Mouse (Mus musculus) intestine, embryonic 16.5 days (tissue): ENCODE measurements around the gene Galnt6. TPM values are rescaled to one million over a fixed set of nuclear protein-coding genes. Genes with fewer than 3 reads are reported as not detected.
A peak's percentile ranks its signal among the peaks of the same experiment; 100 is the strongest.

ENCODE experiments used
- ATAC-seq: fragments of 200-750 bp; cut with Nextera tagmentation; 2 replicates; pipeline ENCODE4 v1.8.0; 2017; ENCODE audit warnings: moderate TSS enrichment, moderate library complexity
- H3K27ac ChIP-seq: fragments of 300-500 bp; sonication (generic); 2 replicates; pipeline ENCODE4 v1.5.1; 2014; ENCODE audit warnings: mild to moderate bottlenecking, low read length
- H3K27me3 ChIP-seq: fragments of 300-500 bp; sonication (generic); replicated peaks from 2 replicates; pipeline ENCODE4 v1.6.1; 2014; ENCODE audit warnings: low read length, control low read depth, mixed read lengths; ENCODE audit not compliant: control insufficient read depth, insufficient read depth
- H3K36me3 ChIP-seq: fragments of 300-500 bp; sonication (generic); 2 replicates; pipeline ENCODE4 v1.6.1; 2014; ENCODE audit warnings: low read length, control low read depth; ENCODE audit not compliant: control insufficient read depth, insufficient read depth
- H3K4me1 ChIP-seq: fragments of 300-500 bp; sonication (generic); 2 replicates; pipeline ENCODE4 v1.6.1; 2014; ENCODE audit warnings: low read length, control low read depth, mixed read lengths; ENCODE audit not compliant: control insufficient read depth, insufficient read depth
- H3K4me2 ChIP-seq: fragments of 300-500 bp; sonication (generic); 2 replicates; pipeline ENCODE4 v1.6.1; 2014; ENCODE audit warnings: low read depth, low read length, control low read depth
- H3K4me3 ChIP-seq: fragments of 300-500 bp; sonication (generic); 2 replicates; pipeline ENCODE4 v1.5.1; 2014; ENCODE audit warnings: mild to moderate bottlenecking, low read length
- H3K9ac ChIP-seq: fragments of 300-500 bp; sonication (generic); 2 replicates; pipeline ENCODE4 v1.6.1; 2014; ENCODE audit warnings: low read depth, low read length
- H3K9me3 ChIP-seq: fragments of 300-500 bp; sonication (generic); 2 replicates; pipeline ENCODE4 v1.6.1; 2016; ENCODE audit warnings: low read length, control low read depth; ENCODE audit not compliant: control insufficient read depth
- WGBS: fragments of 180-500 bp; shearing (Covaris S2); extraction: QIAGEN DNeasy Blood & Tissue Kit; methylation state at CpG from one replicate; pipeline ENCODE4 v1.1.7; 2014; 5-methylcytosine and 5-hydroxymethylcytosine counted together
- polyA plus RNA-seq: library from polyadenylated mRNA; unstranded; fragments of >200 nt; fragmentation: Nextera tagmentation; extraction: Ambion mirVana; gene quantifications from 2 replicates; pipeline ENCODE4 v1.2.1, GENCODE M21; 2015

Galnt6 gene
- polyA plus RNA-seq, 1 experiment from 2014 or later, result 7.6 TPM

GRCm38 (mm10) chr15:100755881-100756624 lies 26.9 kb upstream of the Galnt6 start:
- no peak overlapping the region; the same call in 1 of the 2 replicates for H3K4me2 ChIP-seq

GRCm38 (mm10) chr15:100755498-100755859 lies 26.3 kb upstream of the Galnt6 start:
- no peaks in the 10 kb centered on the region for H3K36me3 ChIP-seq
- H3K4me2 ChIP-seq, result peak overlapping the region; percentile 52
- WGBS, result 21% methylated on average over 8 of the region's 8 CpGs
- no peaks in the 10 kb centered on the region for H3K27me3 ChIP-seq
- ATAC-seq, result peak; percentile 22; the same call in 1 of the 2 replicates
- no peak overlapping the region for H3K4me3 ChIP-seq
- H3K4me1 ChIP-seq, result peaks cover 16% of the 10 kb centered on the region
- peak overlapping the region; percentile 83 for H3K27ac ChIP-seq
- H3K9ac ChIP-seq, result no peak overlapping the region; the same call in 1 of the 2 replicates
- no peaks in the 10 kb centered on the region for H3K9me3 ChIP-seq

More at GRCm38 (mm10) chr15:100755881-100756624, 26.9 kb upstream of the Galnt6 start:
- no peak overlapping the region for H3K9ac ChIP-seq
- no peak for ATAC-seq
- 51% methylated on average over 3 of the region's 3 CpGs for WGBS
- H3K27me3 ChIP-seq, result no peaks in the 10 kb centered on the region
- no peaks in the 10 kb centered on the region for H3K36me3 ChIP-seq
- H3K9me3 ChIP-seq, result no peaks in the 10 kb centered on the region
- no peak overlapping the region for H3K4me3 ChIP-seq
- peaks cover 21% of the 10 kb centered on the region for H3K4me1 ChIP-seq
- no peak overlapping the region; the same call in 1 of the 2 replicates for H3K27ac ChIP-seq

- Histone ChIP-seq H3K4me1 (peaks cover 17% of the 10 kb centered on the region), H3K4me3 (no peak overlapping the region; the same call in 1 of the 2 replicates), H3K36me3 (no peaks in the 10 kb centered on the region), H3K27me3 (no peaks in the 10 kb centered on the region), H3K4me2 (peak overlapping the region; percentile 52), H3K9me3 (no peaks in the 10 kb centered on the region), H3K9ac (no peak overlapping the region; the same call in 1 of the 2 replicates), H3K27ac (peak overlapping the region; percentile 83)
- WGBS, result 10% methylated on average over 11 of the region's 11 CpGs
- peak; percentile 87 for ATAC-seq
Observed at GRCm38 (mm10) chr15:100754805-100755497, 25.8 kb upstream of the Galnt6 start.

- no peak for ATAC-seq
- no peaks in the 10 kb centered on the region for H3K36me3 ChIP-seq
- H3K4me3 ChIP-seq, result no peak overlapping the region
- no peak overlapping the region for H3K9ac ChIP-seq
- WGBS, result 50% methylated on average over 7 of the region's 7 CpGs
- H3K27ac ChIP-seq, result peak overlapping the region; percentile 83
- H3K4me2 ChIP-seq, result no peak overlapping the region; the same call in 1 of the 2 replicates
- H3K27me3 ChIP-seq, result no peaks in the 10 kb centered on the region
- peaks cover 17% of the 10 kb centered on the region for H3K4me1 ChIP-seq
- no peaks in the 10 kb centered on the region for H3K9me3 ChIP-seq
Observed at GRCm38 (mm10) chr15:100754041-100754440, 24.9 kb upstream of the Galnt6 start.

GRCm38 (mm10) chr15:100753045-100753444 lies 23.9 kb upstream of the Galnt6 start:
- Histone ChIP-seq H3K4me1 (peaks cover 18% of the 10 kb centered on the region), H3K27ac (no peak overlapping the region), H3K9ac (no peak overlapping the region), H3K9me3 (no peaks in the 10 kb centered on the region), H3K36me3 (no peaks in the 10 kb centered on the region), H3K4me3 (no peak overlapping the region), H3K27me3 (no peaks in the 10 kb centered on the region), H3K4me2 (no peak overlapping the region)
- ATAC-seq, result no peak
- 54% methylated on average over 5 of the region's 5 CpGs for WGBS

GRCm38 (mm10) chr15:100752439-100752838 lies 23.3 kb upstream of the Galnt6 start:
- Histone ChIP-seq H3K4me2 (no peak overlapping the region), H3K9me3 (no peaks in the 10 kb centered on the region), H3K27ac (no peak overlapping the region), H3K9ac (no peak overlapping the region), H3K4me1 (peaks cover 23% of the 10 kb centered on the region), H3K4me3 (no peak overlapping the region), H3K36me3 (no peaks in the 10 kb centered on the region), H3K27me3 (no peaks in the 10 kb centered on the region)
- 60% methylated on average over 2 of the region's 2 CpGs for WGBS
- no peak for ATAC-seq

GRCm38 (mm10) chr15:100749751-100750538 lies 20.8 kb upstream of the Galnt6 start:
- H3K4me2 ChIP-seq, result no peak overlapping the region
- 40% methylated on average over 10 of the region's 10 CpGs for WGBS
- H3K9me3 ChIP-seq, result no peaks in the 10 kb centered on the region
- H3K9ac ChIP-seq, result no peak overlapping the region
- H3K36me3 ChIP-seq, result no peaks in the 10 kb centered on the region
- H3K4me3 ChIP-seq, result no peak overlapping the region
- 0 out of 2 replicates have a peak overlapping the region, but pooled peaks have one; percentile 2 for H3K27ac ChIP-seq
- no peaks in the 10 kb centered on the region for H3K27me3 ChIP-seq
- no peak; the same call in 1 of the 2 replicates for ATAC-seq
- peaks cover 21% of the 10 kb centered on the region for H3K4me1 ChIP-seq

GRCm38 (mm10) chr15:100748584-100748983 lies 19.4 kb upstream of the Galnt6 start:
- WGBS, result 88% methylated on average over 3 of the region's 3 CpGs
- Histone ChIP-seq H3K4me2 (no peak overlapping the region), H3K9ac (no peak overlapping the region), H3K27ac (no peak overlapping the region), H3K4me1 (peaks cover 14% of the 10 kb centered on the region), H3K27me3 (no peaks in the 10 kb centered on the region), H3K9me3 (no peaks in the 10 kb centered on the region; the same call in 1 of the 2 replicates), H3K4me3 (no peak overlapping the region), H3K36me3 (no peaks in the 10 kb centered on the region)
- no peak for ATAC-seq
